Mouse (Mus musculus) kidney, adult 18-20 months (tissue): ENCODE data around the gene Srrt.
A peak's percentile ranks its signal among the peaks of the same experiment; 100 is the strongest.
"Not testable (repeated sequence)": the region's sequence is repeated elsewhere in the genome, so short reads cannot be mapped to it uniquely, and the experiment has no call there.

Experiments used
- DNase-seq: peaks from one replicate; pipeline ENCODE4 v3.0.0; 2021

The Srrt gene

GRCm38 (mm10) chr5:137295712-137296111, 11.8 kb downstream of the Srrt start:
- DNase-seq = no peak

- no peak for DNase-seq
These were observed 12.2 kb downstream of the Srrt start for GRCm38 (mm10) chr5:137295296-137295695.

GRCm38 (mm10) chr5:137294744-137295093, 12.8 kb downstream of the Srrt start:
- DNase-seq = no peak

- DNase-seq = peak; percentile 95
These were observed 13.4 kb downstream of the Srrt start, which contains the start of gene Ufsp1 for GRCm38 (mm10) chr5:137293839-137294743. TSS of gene Ufsp1 (plus strand) at chr5:137294629.

GRCm38 (mm10) chr5:137293282-137293681, 14.2 kb downstream of the Srrt start:
- DNase-seq = peak; percentile 91

GRCm38 (mm10) chr5:137291381-137291926, 16.0 kb downstream of the Srrt start:
- DNase-seq = no peak

GRCm38 (mm10) chr5:137290677-137291076, 16.8 kb downstream of the Srrt start:
- DNase-seq = peak; percentile 77

GRCm38 (mm10) chr5:137289591-137290365, 17.7 kb downstream of the Srrt start:
- DNase-seq = no peak

- DNase-seq = peak; percentile 25
These were observed 18.4 kb downstream of the Srrt start for GRCm38 (mm10) chr5:137288999-137289470.

GRCm38 (mm10) chr5:137287953-137288743, 19.3 kb downstream of the Srrt start:
- no peak for DNase-seq

GRCm38 (mm10) chr5:137287032-137287952, 20.2 kb downstream of the Srrt start, which contains the start of gene Ache:
TSS of gene Ache (plus strand) at chr5:137287519.
- DNase-seq = no peak

GRCm38 (mm10) chr5:137286655-137287031, 20.8 kb downstream of the Srrt start:
- peak; percentile 89 for DNase-seq

- no peak for DNase-seq
These were observed 21.5 kb downstream of the Srrt start for GRCm38 (mm10) chr5:137285986-137286385.

- peak; percentile 45 for DNase-seq
These were observed 22.4 kb downstream of the Srrt start for GRCm38 (mm10) chr5:137285045-137285444.

- DNase-seq = not testable (repeated sequence)
These were observed 23.1 kb downstream of the Srrt start for GRCm38 (mm10) chr5:137284411-137284810.

- DNase-seq = peak; percentile 53
These were observed 29.8 kb downstream of the Srrt start for GRCm38 (mm10) chr5:137277360-137278342.

GRCm38 (mm10) chr5:137268131-137268910, 39.2 kb downstream of the Srrt start:
- no peak for DNase-seq

- DNase-seq = no peak
These were observed 42.7 kb downstream of the Srrt start for GRCm38 (mm10) chr5:137264787-137265186.
